Mouse (Mus musculus) thymus, postnatal 0 days (tissue): Measurements from ENCODE around the gene Defb30. TPM values are rescaled to one million over a fixed set of nuclear protein-coding genes. Genes with fewer than 3 reads are reported as not detected.

ENCODE experiments used
- polyA plus RNA-seq: library from polyadenylated mRNA; unstranded; fragments of >200 nt; fragmentation: Nextera tagmentation; extraction: Ambion mirVana; gene quantifications from 2 replicates; pipeline ENCODE4 v1.2.1, GENCODE M21; 2015

The Defb30 gene
- polyA plus RNA-seq, 1 experiment from 2014 or later, result not detected

Other genes with a start within 250 kb of the Defb30 start
- 4.2 and 5.1 TPM in 2 replicates for gene Wdfy2, start 212.3 kb downstream of the Defb30 start, polyA plus RNA-seq
- not detected in 2 replicates for gene Defb48, start 65.5 kb downstream of the Defb30 start, polyA plus RNA-seq
- gene Defb47, start 51.9 kb downstream of the Defb30 start, polyA plus RNA-seq, result not detected in 2 replicates
- not detected in 2 replicates for gene Defb43, start 38.2 kb downstream of the Defb30 start, polyA plus RNA-seq
- 3.0 and 3.3 TPM in 2 replicates for gene Defb42, start 3.0 kb downstream of the Defb30 start, polyA plus RNA-seq